In genomic region chr6:64193646-64194045, GRCm38 (mm10) we compare ENCODE assay signal across 16 mouse cellular contexts.
"Had no signal": no experiment of that assay in that cellular context is flagged by ENCODE, and none has a peak within 500 bp of the region (broad histone marks: within the 10 kb centered on the region; RNA-seq: fewer than 3 reads in every experiment).

No protein-coding gene starts in this region.

- DNase-seq: liver, embryonic 13.5 days; liver, postnatal 0 days; right cerebral cortex, postnatal 14 days; thymus, adult 2 months; thymus, postnatal 25 days; thymus, postnatal 4 days had no signal

- H3K4me3 ChIP-seq: liver, embryonic 13.5 days; liver, embryonic 15.5 days; megakaryocyte, embryonic 14.5 days; midbrain, embryonic 13.5 days; midbrain, embryonic 15.5 days; neural tube, embryonic 12.5 days; stomach, embryonic 15.5 days had no signal

- H3K27me3 ChIP-seq: liver, embryonic 13.5 days; liver, embryonic 15.5 days; megakaryocyte, embryonic 14.5 days; midbrain, embryonic 13.5 days; midbrain, embryonic 15.5 days; neural tube, embryonic 12.5 days; stomach, embryonic 15.5 days had no signal

- H3K4me1 ChIP-seq: liver, embryonic 13.5 days; liver, embryonic 15.5 days; megakaryocyte, embryonic 14.5 days; midbrain, embryonic 13.5 days; midbrain, embryonic 15.5 days; neural tube, embryonic 12.5 days; stomach, embryonic 15.5 days had no signal

- H3K36me3 ChIP-seq: liver, embryonic 13.5 days; liver, embryonic 15.5 days; midbrain, embryonic 13.5 days; midbrain, embryonic 15.5 days; neural tube, embryonic 12.5 days; stomach, embryonic 15.5 days had no signal

- ATAC-seq: liver, postnatal 0 days; midbrain, embryonic 13.5 days; midbrain, embryonic 15.5 days had no signal

- H3K4me2 ChIP-seq: liver, embryonic 11.5 days; liver, embryonic 13.5 days; liver, embryonic 15.5 days; midbrain, embryonic 11.5 days; midbrain, embryonic 13.5 days; midbrain, embryonic 15.5 days; neural tube, embryonic 12.5 days; stomach, embryonic 15.5 days had no signal

- H3K9me3 ChIP-seq: liver, embryonic 13.5 days; liver, embryonic 15.5 days; midbrain, embryonic 13.5 days; midbrain, embryonic 15.5 days; neural tube, embryonic 12.5 days; stomach, embryonic 15.5 days had no signal

- H3K27ac ChIP-seq: liver, embryonic 13.5 days; liver, embryonic 15.5 days; macrophage; midbrain, embryonic 13.5 days; midbrain, embryonic 15.5 days; neural tube, embryonic 12.5 days; stomach, embryonic 15.5 days; stomach, postnatal 0 days had no signal

- H3K9ac ChIP-seq: liver, embryonic 13.5 days; liver, embryonic 15.5 days; liver, postnatal 0 days; midbrain, embryonic 13.5 days; midbrain, embryonic 15.5 days; neural tube, embryonic 12.5 days; stomach, embryonic 15.5 days had no signal
